Mouse (Mus musculus) spleen, adult 2 months (tissue): ENCODE measurements around the gene Sec23ip.

ENCODE experiments used
- CTCF ChIP-seq: fragments of 200-500 bp; IDR thresholded peaks from 2 replicates; pipeline ENCODE4 v1.5.1; 2011; ENCODE audit warnings: mild to moderate bottlenecking, inconsistent platforms; ENCODE audit not compliant: insufficient read depth, insufficient read length, insufficient replicate concordance; ENCODE audit errors: extremely low read depth
- POLR2A ChIP-seq: fragments of 200-500 bp; IDR thresholded peaks from 2 replicates; pipeline ENCODE4 v1.6.1; 2011; ENCODE audit warnings: low read depth, low read length, inconsistent platforms

DNA sequence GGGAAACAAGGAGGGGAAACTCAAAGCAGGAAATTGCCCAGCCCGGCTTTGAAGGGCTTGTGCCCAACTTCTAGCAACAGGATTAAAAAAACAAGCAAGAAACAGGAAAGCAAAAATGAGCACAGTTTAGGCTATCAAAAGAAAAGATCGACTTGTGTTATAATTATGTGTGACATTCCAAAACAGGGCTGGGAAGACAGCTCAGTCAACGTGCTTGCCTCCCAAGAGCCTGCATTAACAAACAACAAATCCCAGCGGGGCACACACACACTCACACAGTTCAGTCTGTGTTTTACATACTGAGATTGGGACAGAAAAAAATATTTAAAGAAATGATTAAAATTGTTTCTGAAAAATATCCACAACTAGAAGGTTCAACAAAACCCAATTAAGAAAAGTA, 26.8 kb upstream of the Sec23ip start:
- no peak for TF ChIP-seq CTCF
- TF ChIP-seq POLR2A: no peak
